Mouse (Mus musculus) stomach, postnatal 0 days (tissue): ENCODE data around the gene Mrtfb.

ENCODE experiments used
- CTCF ChIP-seq: IDR thresholded peaks from 2 replicates; pipeline ENCODE4 v1.5.1; 2016; ENCODE audit warnings: antibody characterized with exemption, low read depth, mild to moderate bottlenecking, moderate library complexity
- EP300 ChIP-seq: optimal IDR thresholded peaks from 2 replicates; pipeline ENCODE3; 2016; ENCODE audit warnings: antibody characterized with exemption

DNA sequence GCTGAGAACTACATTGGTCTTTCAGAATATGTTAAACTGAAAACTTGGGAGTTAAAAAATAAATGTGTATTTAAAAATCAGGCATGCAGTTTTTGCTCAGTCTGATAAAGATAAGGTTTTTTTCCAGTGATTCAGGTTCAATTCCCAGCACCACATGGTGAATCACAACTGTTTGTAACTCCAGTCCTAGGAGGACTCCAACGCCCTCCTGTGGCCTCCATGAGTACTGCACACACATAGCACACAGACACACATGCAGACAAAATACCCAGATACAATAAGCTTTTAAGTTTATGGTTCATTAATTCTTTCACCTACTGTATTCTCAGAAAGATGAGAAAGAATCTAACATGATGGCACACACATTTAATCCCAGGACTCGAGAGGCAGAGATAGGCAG is 154.5 kb downstream of the Mrtfb start:
- TF ChIP-seq CTCF (peak; percentile 47), EP300 (no peak)
